ENCODE assay signal across 33 mouse cellular contexts in the genomic region with DNA sequence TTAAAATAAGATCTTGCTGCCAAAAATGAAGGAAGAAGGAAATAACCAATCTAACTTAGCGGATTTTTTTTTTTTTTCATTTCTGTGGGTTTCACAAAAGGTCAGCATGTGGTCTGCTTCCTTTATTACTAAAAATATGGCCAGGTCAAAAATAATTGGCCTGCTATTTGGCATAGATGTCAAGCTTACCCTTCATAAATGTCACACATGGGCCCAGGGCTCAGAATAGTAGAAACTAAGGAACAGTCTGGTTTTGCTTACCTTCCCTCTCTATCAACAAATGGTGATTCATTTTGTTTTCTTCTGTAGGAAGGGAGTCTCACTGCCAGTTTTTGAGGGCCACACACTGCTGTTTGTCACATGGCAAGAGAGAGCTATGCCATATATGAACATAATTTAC.
"Had no signal": no experiment of that assay in that cellular context is flagged by ENCODE, and none has a peak within 500 bp of the region (broad histone marks: within the 10 kb centered on the region; RNA-seq: fewer than 3 reads in every experiment).

No protein-coding gene starts in this region.

- H3K27ac ChIP-seq: heart, embryonic 13.5 days; heart, embryonic 15.5 days; hindbrain, embryonic 10.5 days; hindbrain, embryonic 12.5 days; hindbrain, embryonic 13.5 days; hindbrain, embryonic 14.5 days; hindbrain, embryonic 15.5 days; hindbrain, postnatal 0 days; intestine, embryonic 15.5 days; kidney, embryonic 15.5 days; kidney, postnatal 0 days; layer of hippocampus, adult 2 months; left cerebral cortex, adult 2 months had no signal

- H3K4me3 ChIP-seq: heart, embryonic 12.5 days; heart, embryonic 13.5 days; heart, embryonic 15.5 days; hindbrain, embryonic 10.5 days; hindbrain, embryonic 12.5 days; hindbrain, embryonic 13.5 days; hindbrain, embryonic 15.5 days; intestine, embryonic 15.5 days; kidney, embryonic 15.5 days; layer of hippocampus, adult 2 months; left cerebral cortex, adult 2 months had no signal

- ATAC-seq: hindbrain, embryonic 16.5 days; hindbrain, postnatal 0 days; inflammation-experienced regulatory T-cells, adult 6 months; intestine, embryonic 15.5 days; intestine, embryonic 16.5 days; intestine, postnatal 0 days had no signal

- DNase-seq: heart, postnatal 10 days; heart, postnatal 14 days; heart, postnatal 36 days; heart, postnatal 4 days; kidney, adult 11 months; kidney, adult 18-20 months; kidney, adult 2 months; kidney, adult 8-10 months; kidney, adult 9 months; kidney, postnatal 10 days; kidney, postnatal 14 days; kidney, postnatal 36 days; kidney, postnatal 4 days; layer of hippocampus, adult 9-11 months; layer of hippocampus, postnatal 36 days had no signal

- H3K4me1 ChIP-seq: heart, embryonic 12.5 days; heart, embryonic 13.5 days; heart, embryonic 15.5 days; hindbrain, embryonic 10.5 days; hindbrain, embryonic 12.5 days; hindbrain, embryonic 13.5 days; hindbrain, embryonic 15.5 days; intestine, embryonic 15.5 days; kidney, embryonic 15.5 days had no signal

- H3K27me3 ChIP-seq: heart, embryonic 12.5 days; heart, embryonic 13.5 days; heart, embryonic 15.5 days; hindbrain, embryonic 12.5 days; hindbrain, embryonic 13.5 days; hindbrain, embryonic 15.5 days; intestine, embryonic 15.5 days; kidney, embryonic 15.5 days had no signal
